Mouse (Mus musculus) MEL (cell line): ENCODE results near the gene Spag8.

Source experiments
- CHD2 ChIP-seq: IDR thresholded peaks from 2 replicates; pipeline ENCODE4 v1.6.1; 2011; ENCODE audit warnings: low read length, improper control_type of control experiment
- CTCF ChIP-seq, 3 experiments: IDR thresholded peaks in 2 of 3; conservative IDR thresholded peaks in 1 of 3; 2 replicates each; pipeline ENCODE4 v1.5.1; 2011 to 2012; ENCODE audit warnings: low read length in 3 of 3, low read depth in 2 of 3, mild to moderate bottlenecking in 2 of 3, improper control_type of control experiment in 1 of 3, inconsistent platforms in 1 of 3, mixed read lengths in 1 of 3, moderate library complexity in 1 of 3; ENCODE audit not compliant: control insufficient read depth in 1 of 3, insufficient read depth in 1 of 3, poor library complexity in 1 of 3, severe bottlenecking in 1 of 3
- E2F4 ChIP-seq: IDR thresholded peaks from 2 replicates; pipeline ENCODE4 v1.6.1; 2011; ENCODE audit warnings: low read depth, low read length, improper control_type of control experiment, borderline replicate concordance
- ELF1 ChIP-seq: IDR thresholded peaks from 2 replicates; pipeline ENCODE4 v1.6.1; 2014; ENCODE audit warnings: low read depth, mild to moderate bottlenecking, inconsistent platforms, low read length, improper control_type of control experiment, moderate library complexity
- GABPA ChIP-seq: IDR thresholded peaks from 2 replicates; pipeline ENCODE4 v1.6.1; 2012; ENCODE audit warnings: low read depth, mild to moderate bottlenecking, inconsistent platforms, low read length, improper control_type of control experiment, moderate library complexity
- MAFK ChIP-seq: IDR thresholded peaks from 2 replicates; pipeline ENCODE4 v1.6.1; 2011; ENCODE audit warnings: low read depth, mild to moderate bottlenecking, low read length, improper control_type of control experiment, borderline replicate concordance
- MAZ ChIP-seq: IDR thresholded peaks from 2 replicates; pipeline ENCODE4 v1.6.1; 2012; ENCODE audit warnings: low read depth, mild to moderate bottlenecking, inconsistent platforms, low read length, improper control_type of control experiment
- NRF1 ChIP-seq: IDR thresholded peaks from 2 replicates; pipeline ENCODE4 v1.6.1; 2014; ENCODE audit warnings: low read depth, mild to moderate bottlenecking, inconsistent platforms, low read length, improper control_type of control experiment, moderate library complexity; ENCODE audit not compliant: poor library complexity, insufficient read depth, severe bottlenecking
- POLR2A ChIP-seq, 2 experiments: IDR thresholded peaks; 2 replicates each; pipeline ENCODE4 v1.6.1; 2011 to 2012; ENCODE audit warnings: low read length in 2 of 2, mild to moderate bottlenecking in 2 of 2, control low read depth in 1 of 2, improper control_type of control experiment in 1 of 2, low read depth in 1 of 2, moderate library complexity in 1 of 2; ENCODE audit not compliant: control insufficient read depth in 1 of 2, insufficient read depth in 1 of 2, poor library complexity in 1 of 2
- POLR2AphosphoS2 ChIP-seq: IDR thresholded peaks from 2 replicates; pipeline ENCODE4 v1.6.1; 2011; ENCODE audit warnings: low read length, improper control_type of control experiment
- RCOR1 ChIP-seq: IDR thresholded peaks from 2 replicates; pipeline ENCODE4 v1.6.1; 2012; ENCODE audit warnings: low read depth, mild to moderate bottlenecking, inconsistent platforms, low read length, improper control_type of control experiment
- USF1 ChIP-seq: IDR thresholded peaks from 2 replicates; pipeline ENCODE4 v1.6.1; 2014; ENCODE audit warnings: low read depth, mild to moderate bottlenecking, inconsistent platforms, low read length, improper control_type of control experiment, moderate library complexity
- ZC3H11A ChIP-seq: IDR thresholded peaks from 2 replicates; pipeline ENCODE4 v1.6.1; 2012; ENCODE audit warnings: low read depth, mild to moderate bottlenecking, inconsistent platforms, low read length, improper control_type of control experiment

DNA sequence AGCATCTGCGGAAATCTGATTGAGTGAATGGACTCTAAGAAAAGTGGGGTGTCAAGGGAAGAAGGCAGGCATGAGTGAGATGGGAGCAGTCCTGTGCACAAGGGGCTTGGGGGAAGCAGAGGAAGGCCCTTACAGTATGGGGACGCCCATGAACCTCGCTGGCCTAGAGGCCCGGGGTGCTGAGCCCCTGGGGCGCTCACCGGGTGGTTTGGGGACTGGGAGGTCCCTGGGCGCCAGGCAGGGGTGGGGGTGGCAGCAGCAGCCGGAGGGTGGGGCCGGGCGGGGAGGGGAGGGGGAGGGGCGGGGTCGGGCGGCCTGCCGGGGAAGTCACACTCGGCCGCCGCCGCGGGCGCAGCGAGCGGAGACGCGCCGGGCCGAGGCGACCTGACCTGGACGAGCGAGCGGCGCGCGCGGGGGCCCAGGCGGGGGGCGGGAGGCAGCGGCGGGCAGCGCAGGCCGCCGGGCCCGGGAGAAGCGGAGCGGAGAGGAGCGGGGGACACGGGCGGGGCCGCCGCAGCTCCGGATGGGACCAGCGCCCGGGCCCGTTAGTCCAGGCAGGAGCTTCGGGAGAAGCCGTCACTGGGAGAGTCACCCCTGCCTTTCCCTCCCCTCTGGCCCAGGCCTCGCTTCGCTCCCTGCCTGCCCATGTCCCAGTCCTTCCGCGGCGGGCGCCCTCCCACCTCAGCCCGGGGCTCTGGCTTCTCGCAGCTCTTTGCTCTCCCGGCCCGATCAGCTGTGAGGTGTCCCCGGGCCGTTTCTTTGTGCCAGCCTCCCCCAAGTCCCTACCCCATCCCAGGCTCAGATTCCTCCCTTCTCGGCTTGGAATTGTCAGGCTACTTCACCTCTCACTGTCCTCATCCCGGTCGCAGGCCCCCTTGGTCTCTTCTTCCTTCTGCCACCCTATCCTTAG lies 22.1 kb downstream of the Spag8 start, which contains the start of gene Npr2:
- TF ChIP-seq MAFK: no peak
- TF ChIP-seq POLR2A (IDR thresholded peaks at IDR 0.05; ENCODE audit: control insufficient read depth in 1 of 2, insufficient read depth in 1 of 2, low read depth in 1 of 2, low read length in 2 of 2, poor library complexity in 1 of 2): 0 out of 4 replicates have a peak, but pooled peaks of 1 of the 2 experiments have one; percentile 18
- TF ChIP-seq E2F4: no peak
- TF ChIP-seq NRF1: no peak
- TF ChIP-seq GABPA: no peak
- no peak for TF ChIP-seq CTCF (IDR thresholded peaks at IDR 0.05 in 2 of 3, conservative IDR thresholded peaks at IDR 0.05 in 1 of 3; ENCODE audit: control insufficient read depth in 1 of 3, insufficient read depth in 1 of 3, low read depth in 2 of 3, low read length in 3 of 3, poor library complexity in 1 of 3, severe bottlenecking in 1 of 3)
- no peak for TF ChIP-seq RCOR1
- no peak for TF ChIP-seq USF1
- TF ChIP-seq POLR2AphosphoS2: no peak
- no peak for TF ChIP-seq CHD2
- TF ChIP-seq MAZ: no peak
- no peak for TF ChIP-seq ELF1
- TF ChIP-seq ZC3H11A: no peak
